ENCODE assay signal across 17 mouse cellular contexts in the genomic region with DNA sequence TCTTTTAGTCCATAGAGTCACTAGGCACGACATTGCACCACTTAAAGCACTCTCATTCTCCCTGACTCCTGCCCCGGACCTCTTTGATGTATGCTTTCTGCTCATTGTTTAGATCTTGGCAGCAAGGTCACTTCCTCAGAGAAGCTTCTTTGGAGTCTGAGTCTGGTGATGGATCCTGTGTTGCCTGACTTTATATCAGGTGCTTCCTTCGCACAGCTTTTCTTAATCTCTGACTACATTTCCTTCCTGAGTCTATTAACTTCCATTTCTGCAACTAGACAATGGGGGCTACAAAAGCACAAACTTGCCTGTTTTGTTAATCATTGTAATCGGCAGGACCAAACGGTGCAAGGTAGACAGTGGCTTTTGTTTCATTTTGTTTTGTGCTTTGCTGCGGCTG.
DNase-seq lines count a peak whose midpoint lies in the region; ATAC-seq and TF ChIP-seq lines count a peak whose summit lies in the region.
"Had no signal": no experiment of that assay in that cellular context is flagged by ENCODE, and none has a peak within 500 bp of the region (broad histone marks: within the 10 kb centered on the region; RNA-seq: fewer than 3 reads in every experiment).

No protein-coding gene starts in this region.

- no peaks in the 10 kb centered on the region for H3K36me3 ChIP-seq in heart, embryonic 10.5 days
- no peaks in the 10 kb centered on the region for H3K36me3 ChIP-seq in liver, postnatal 0 days (replicated peaks; ENCODE audit: insufficient read depth, low read length)
- H3K36me3 ChIP-seq: hindbrain, embryonic 10.5 days; limb, embryonic 12.5 days; midbrain, embryonic 13.5 days had no signal

- no peak overlapping the region for H3K27ac ChIP-seq in heart, embryonic 10.5 days
- no peak overlapping the region for H3K27ac ChIP-seq in liver, postnatal 0 days (ENCODE audit: low read depth)
- H3K27ac ChIP-seq: hindbrain, embryonic 10.5 days; layer of hippocampus, adult 2 months; left cerebral cortex, adult 2 months; limb, embryonic 12.5 days; midbrain, embryonic 13.5 days had no signal

- WGBS in heart, embryonic 10.5 days = 62% methylated on average over 6 of the region's 6 CpGs
- 36% methylated on average over 6 of the region's 6 CpGs for WGBS in liver, postnatal 0 days (ENCODE audit: insufficient replicate concordance)

- ATAC-seq in liver, postnatal 0 days = no peak
- ATAC-seq: forebrain, postnatal 0 days; inflammation-experienced regulatory T-cells, adult 6 months; midbrain, embryonic 13.5 days had no signal

- no peaks in the 10 kb centered on the region for H3K9me3 ChIP-seq in heart, embryonic 10.5 days
- H3K9me3 ChIP-seq in liver, postnatal 0 days (ENCODE audit: low read length) = no peaks in the 10 kb centered on the region
- H3K9me3 ChIP-seq: hindbrain, embryonic 10.5 days; limb, embryonic 12.5 days; midbrain, embryonic 13.5 days had no signal

- no peak overlapping the region for H3K9ac ChIP-seq in liver, postnatal 0 days (replicated peaks)
- H3K9ac ChIP-seq: forebrain, postnatal 0 days; limb, embryonic 12.5 days; midbrain, embryonic 13.5 days had no signal

- TF ChIP-seq CTCF in liver, postnatal 0 days (IDR thresholded peaks at IDR 0.05; ENCODE audit: low read depth) = no peak

- no peak overlapping the region for H3K4me3 ChIP-seq in heart, embryonic 10.5 days
- H3K4me3 ChIP-seq in liver, postnatal 0 days (ENCODE audit: low read depth, low read length) = no peak overlapping the region
- H3K4me3 ChIP-seq: hindbrain, embryonic 10.5 days; layer of hippocampus, adult 2 months; left cerebral cortex, adult 2 months; limb, embryonic 12.5 days; midbrain, embryonic 13.5 days had no signal

- H3K4me2 ChIP-seq in liver, postnatal 0 days (ENCODE audit: low read depth, low read length) = no peak overlapping the region
- H3K4me2 ChIP-seq: limb, embryonic 12.5 days; midbrain, embryonic 13.5 days had no signal

- no peaks in the 10 kb centered on the region for H3K4me1 ChIP-seq in heart, embryonic 10.5 days
- H3K4me1 ChIP-seq in liver, postnatal 0 days (ENCODE audit: insufficient read depth) = no peaks in the 10 kb centered on the region
- H3K4me1 ChIP-seq: hindbrain, embryonic 10.5 days; limb, embryonic 12.5 days; midbrain, embryonic 13.5 days had no signal

- no peaks in the 10 kb centered on the region for H3K27me3 ChIP-seq in heart, embryonic 10.5 days (ENCODE audit: insufficient read depth, poor library complexity, severe bottlenecking)
- H3K27me3 ChIP-seq in liver, postnatal 0 days (ENCODE audit: insufficient read depth, low read length) = no peaks in the 10 kb centered on the region
- H3K27me3 ChIP-seq: limb, embryonic 12.5 days; midbrain, embryonic 13.5 days had no signal

- TF ChIP-seq EP300 in liver, postnatal 0 days (IDR thresholded peaks at IDR 0.05; ENCODE audit: low read depth) = peak; percentile 62

- DNase-seq in heart, adult 8-10 months (ENCODE audit: low spot score) = peak; percentile 60
- DNase-seq in heart, embryonic 10.5 days (ENCODE audit: low spot score) = no peak
- no peak for DNase-seq in liver, postnatal 0 days
- no peak for DNase-seq in liver
- peak; percentile 11 for DNase-seq in kidney, postnatal 10 days
- DNase-seq in skeletal muscle tissue, adult 2 months (ENCODE audit: low read depth, low spot score) = peak; percentile 12
- no peak for DNase-seq in B cell, adult 2 months
- DNase-seq: cerebellum, adult 11-12 months; forebrain, postnatal 0 days; gastrocnemius, postnatal 14 days; thymus, postnatal 36 days had no signal

Comparison
In these comparisons a context has a peak if more than half of its experiments do, and no peak if none do; other contexts are left out.
1. DNase-seq: peak in heart, adult 8-10 months (single experiment), kidney, postnatal 10 days (single experiment) and skeletal muscle tissue, adult 2 months (single experiment); none in heart, embryonic 10.5 days (single experiment), liver, postnatal 0 days (single experiment), liver (single experiment) and B cell, adult 2 months (0 of 2).